Mouse (Mus musculus): ENCODE data around the gene Ssc4d. TPM values are rescaled to one million over a fixed set of nuclear protein-coding genes. Genes with fewer than 3 reads are reported as not detected.
A peak's percentile ranks its signal among the peaks of the same experiment; 100 is the strongest.

Gene Ssc4d
- polyA plus RNA-seq, 1 experiment = 0.62 TPM

DNA sequence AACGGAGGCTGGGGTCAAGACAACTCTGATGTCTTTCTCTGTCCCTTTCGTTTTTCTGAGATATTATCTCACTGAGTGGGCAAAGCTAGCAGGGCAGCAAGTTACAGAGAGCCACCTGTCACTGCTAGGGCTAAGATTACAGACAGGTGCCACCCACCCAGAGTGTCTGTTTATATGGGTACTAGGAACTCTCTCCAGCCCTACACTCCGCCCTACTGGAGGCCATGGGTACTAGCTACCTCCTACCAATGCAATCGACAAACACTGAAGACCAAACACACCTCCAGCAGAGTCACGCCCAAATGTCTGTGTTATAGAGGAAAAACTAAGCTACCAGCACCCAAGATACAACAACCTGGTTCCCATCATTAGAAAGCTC is 56.3 kb downstream of the Ssc4d start:
- H3K36me3 ChIP-seq (ENCODE audit: control insufficient read depth, insufficient read depth, low read length) = no peaks in the 10 kb centered on the region
- H3K4me3 ChIP-seq (ENCODE audit: control insufficient read depth, low read depth, low read length) = no peak overlapping the region
- H3K27me3 ChIP-seq (ENCODE audit: control insufficient read depth, insufficient read depth, low read length) = no peaks in the 10 kb centered on the region
- H3K27ac ChIP-seq (ENCODE audit: control insufficient read depth, insufficient read depth, low read depth, low read length) = no peak overlapping the region
- TF ChIP-seq POLR2A (IDR thresholded peaks at IDR 0.05; ENCODE audit: control insufficient read depth, low read depth, low read length) (no peak), CTCF (IDR thresholded peaks at IDR 0.05; ENCODE audit: control insufficient read depth, insufficient read depth, insufficient replicate concordance, low read depth, low read length) (no peak)
- H3K4me1 ChIP-seq (ENCODE audit: control insufficient read depth, insufficient read depth, low read length) = 0 out of 2 replicates have a peak, but pooled peaks cover 2% of the 10 kb centered on the region

DNA sequence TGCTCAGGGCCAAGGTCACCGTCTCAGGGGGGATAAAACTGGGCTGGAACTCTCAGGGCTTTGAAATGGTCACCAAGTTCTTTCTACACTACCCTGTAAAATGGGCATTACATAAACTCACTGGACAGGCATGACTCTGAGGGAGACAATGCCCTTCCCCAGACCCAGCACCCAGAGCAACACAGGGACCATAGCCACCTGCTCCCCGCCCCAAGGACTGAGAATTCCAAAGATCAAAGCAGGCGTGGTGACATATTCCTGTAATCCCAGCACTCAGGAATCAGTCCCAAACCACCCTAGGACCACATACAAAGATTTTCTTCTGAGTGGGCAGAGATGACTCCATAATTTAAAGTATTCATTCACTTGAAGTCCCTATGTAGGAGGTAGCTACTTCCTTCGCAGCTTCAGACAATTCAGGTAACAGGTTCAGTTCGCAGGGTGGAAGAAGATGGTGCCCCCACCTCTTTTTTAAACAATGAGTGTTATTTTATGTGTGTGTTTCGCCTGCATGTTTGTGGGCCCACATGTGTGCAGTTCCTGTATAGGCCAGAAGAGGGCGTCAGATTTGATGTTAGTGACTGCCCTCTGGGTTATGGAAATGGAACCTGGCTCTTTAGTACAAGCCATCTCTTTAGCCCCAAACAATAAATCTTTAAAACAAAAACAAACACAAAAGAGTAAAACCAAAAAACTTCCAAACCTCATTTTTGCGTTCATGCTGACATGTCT is 56.8 kb downstream of the Ssc4d start:
- H3K4me1 ChIP-seq (ENCODE audit: control insufficient read depth, insufficient read depth, low read length) = 0 out of 2 replicates have a peak, but pooled peaks cover 2% of the 10 kb centered on the region
- H3K27ac ChIP-seq (ENCODE audit: control insufficient read depth, insufficient read depth, low read depth, low read length) = no peak overlapping the region
- no peaks in the 10 kb centered on the region for H3K36me3 ChIP-seq (ENCODE audit: control insufficient read depth, insufficient read depth, low read length)
- H3K4me3 ChIP-seq (ENCODE audit: control insufficient read depth, low read depth, low read length) = no peak overlapping the region
- TF ChIP-seq POLR2A (IDR thresholded peaks at IDR 0.05; ENCODE audit: control insufficient read depth, low read depth, low read length) = no peak
- TF ChIP-seq CTCF (IDR thresholded peaks at IDR 0.05; ENCODE audit: control insufficient read depth, insufficient read depth, insufficient replicate concordance, low read depth, low read length) = peak; percentile 18; the same call in 1 of the 2 replicates
- no peaks in the 10 kb centered on the region for H3K27me3 ChIP-seq (ENCODE audit: control insufficient read depth, insufficient read depth, low read length)

DNA sequence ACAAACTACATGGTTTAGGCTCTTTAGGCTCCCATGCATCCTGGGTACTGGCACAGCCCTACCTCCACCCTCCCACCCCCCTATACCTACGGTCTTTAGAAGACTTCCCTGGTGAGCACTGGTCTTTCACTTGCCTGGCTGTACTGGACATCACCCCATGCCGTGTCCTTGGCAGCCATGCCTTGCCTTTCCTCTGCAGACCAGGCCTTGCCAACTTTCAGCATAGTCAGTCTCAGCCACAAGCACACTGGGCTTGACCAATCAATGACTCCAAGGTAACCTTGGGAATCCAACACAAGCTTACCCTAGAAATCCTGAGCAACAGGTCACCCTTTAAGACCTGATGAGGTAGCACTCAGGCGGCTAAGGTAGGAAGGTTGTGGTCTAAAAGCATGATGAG is 57.7 kb downstream of the Ssc4d start:
- 0 out of 2 replicates have a peak, but pooled peaks cover 2% of the 10 kb centered on the region for H3K4me1 ChIP-seq (ENCODE audit: control insufficient read depth, insufficient read depth, low read length)
- H3K27ac ChIP-seq (ENCODE audit: control insufficient read depth, insufficient read depth, low read depth, low read length) = no peak overlapping the region
- no peak overlapping the region for H3K4me3 ChIP-seq (ENCODE audit: control insufficient read depth, low read depth, low read length)
- H3K27me3 ChIP-seq (ENCODE audit: control insufficient read depth, insufficient read depth, low read length) = no peaks in the 10 kb centered on the region
- TF ChIP-seq POLR2A (IDR thresholded peaks at IDR 0.05; ENCODE audit: control insufficient read depth, low read depth, low read length) (no peak), CTCF (IDR thresholded peaks at IDR 0.05; ENCODE audit: control insufficient read depth, insufficient read depth, insufficient replicate concordance, low read depth, low read length) (no peak)
- H3K36me3 ChIP-seq (ENCODE audit: control insufficient read depth, insufficient read depth, low read length) = no peaks in the 10 kb centered on the region

DNA sequence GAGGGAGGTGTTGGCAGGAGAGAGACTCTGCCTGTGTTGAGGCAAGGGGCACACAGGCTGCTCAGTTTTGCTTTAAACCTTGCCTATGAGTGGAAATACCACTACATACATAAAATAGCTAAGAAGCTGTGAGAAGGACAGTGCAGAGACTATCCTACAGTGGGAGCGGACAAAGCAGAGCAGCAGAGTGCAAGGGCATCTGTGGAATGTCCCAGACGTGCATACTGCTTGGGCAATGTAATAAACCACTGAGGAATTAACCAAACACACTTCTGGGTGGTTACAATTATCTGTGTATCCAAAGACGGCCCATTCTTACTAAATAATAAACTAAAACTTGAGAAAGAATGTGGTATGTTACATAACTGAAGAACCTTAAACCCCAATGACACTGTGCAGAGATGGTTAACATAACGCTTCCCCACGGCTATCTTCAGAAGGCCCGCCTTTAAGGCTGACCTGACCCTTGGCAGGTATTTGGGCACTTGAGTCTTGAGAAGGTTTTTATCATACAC is 58.2 kb downstream of the Ssc4d start:
- H3K4me3 ChIP-seq (ENCODE audit: control insufficient read depth, low read depth, low read length) = no peak overlapping the region
- no peaks in the 10 kb centered on the region for H3K27me3 ChIP-seq (ENCODE audit: control insufficient read depth, insufficient read depth, low read length)
- no peaks in the 10 kb centered on the region for H3K36me3 ChIP-seq (ENCODE audit: control insufficient read depth, insufficient read depth, low read length)
- no peak overlapping the region for H3K27ac ChIP-seq (ENCODE audit: control insufficient read depth, insufficient read depth, low read depth, low read length)
- 0 out of 2 replicates have a peak, but pooled peaks cover 2% of the 10 kb centered on the region for H3K4me1 ChIP-seq (ENCODE audit: control insufficient read depth, insufficient read depth, low read length)
- TF ChIP-seq POLR2A (IDR thresholded peaks at IDR 0.05; ENCODE audit: control insufficient read depth, low read depth, low read length) (no peak), CTCF (IDR thresholded peaks at IDR 0.05; ENCODE audit: control insufficient read depth, insufficient read depth, insufficient replicate concordance, low read depth, low read length) (no peak)

DNA sequence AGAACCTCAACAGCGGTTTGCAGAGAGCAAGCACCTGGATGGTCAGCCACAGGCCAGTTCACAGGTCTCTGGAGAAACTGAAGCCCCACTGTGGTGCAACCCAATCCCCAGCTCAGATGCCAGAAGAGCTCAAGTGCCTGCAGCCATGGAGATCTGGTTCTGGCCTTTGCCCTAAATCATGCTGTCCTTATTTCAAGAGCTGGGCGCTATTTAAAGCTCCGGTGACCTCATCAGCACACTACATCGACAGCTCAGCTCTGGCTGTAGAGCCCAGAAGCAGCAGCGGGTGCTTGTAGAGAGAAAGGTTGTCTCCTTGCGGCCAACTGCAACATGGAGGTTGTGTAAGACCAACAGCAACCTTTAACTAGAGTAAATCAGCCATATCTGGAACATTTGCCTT is 60.2 kb downstream of the Ssc4d start:
- no peak for TF ChIP-seq CTCF (IDR thresholded peaks at IDR 0.05; ENCODE audit: control insufficient read depth, insufficient read depth, insufficient replicate concordance, low read depth, low read length)
- no peak for TF ChIP-seq POLR2A (IDR thresholded peaks at IDR 0.05; ENCODE audit: control insufficient read depth, low read depth, low read length)
- Histone ChIP-seq H3K27ac (ENCODE audit: control insufficient read depth, insufficient read depth, low read depth, low read length) (no peak overlapping the region), H3K27me3 (ENCODE audit: control insufficient read depth, insufficient read depth, low read length) (no peaks in the 10 kb centered on the region), H3K36me3 (ENCODE audit: control insufficient read depth, insufficient read depth, low read length) (peaks cover 1% of the 10 kb centered on the region; the same call in 1 of the 2 replicates), H3K4me3 (ENCODE audit: control insufficient read depth, low read depth, low read length) (no peak overlapping the region), H3K4me1 (ENCODE audit: control insufficient read depth, insufficient read depth, low read length) (0 out of 2 replicates have a peak, but pooled peaks cover 2% of the 10 kb centered on the region)

DNA sequence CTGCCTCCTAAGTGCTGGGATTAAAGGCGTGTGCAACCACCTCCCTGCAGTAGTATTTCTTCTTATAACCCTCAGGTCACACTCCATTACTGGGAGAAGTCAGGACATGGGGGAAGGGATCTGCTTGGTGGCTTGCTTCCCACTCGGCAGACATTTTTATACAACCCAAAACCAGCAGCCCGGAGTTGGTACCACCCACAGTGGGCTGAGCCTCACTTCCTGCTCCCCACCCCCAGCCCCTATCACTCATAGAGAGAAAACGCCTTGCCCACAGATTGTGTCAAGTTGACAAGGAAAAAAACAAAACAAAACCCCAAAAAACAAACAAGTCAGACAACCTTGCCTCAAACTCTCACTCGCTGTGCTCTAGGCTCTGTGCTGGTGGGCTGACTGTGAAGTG is 61.1 kb downstream of the Ssc4d start:
- Histone ChIP-seq H3K27me3 (ENCODE audit: control insufficient read depth, insufficient read depth, low read length) (no peaks in the 10 kb centered on the region), H3K4me1 (ENCODE audit: control insufficient read depth, insufficient read depth, low read length) (0 out of 2 replicates have a peak, but pooled peaks cover 2% of the 10 kb centered on the region), H3K27ac (ENCODE audit: control insufficient read depth, insufficient read depth, low read depth, low read length) (no peak overlapping the region), H3K4me3 (ENCODE audit: control insufficient read depth, low read depth, low read length) (no peak overlapping the region), H3K36me3 (ENCODE audit: control insufficient read depth, insufficient read depth, low read length) (peaks cover 1% of the 10 kb centered on the region; the same call in 1 of the 2 replicates)
- no peak for TF ChIP-seq POLR2A (IDR thresholded peaks at IDR 0.05; ENCODE audit: control insufficient read depth, low read depth, low read length)
- no peak for TF ChIP-seq CTCF (IDR thresholded peaks at IDR 0.05; ENCODE audit: control insufficient read depth, insufficient read depth, insufficient replicate concordance, low read depth, low read length)

DNA sequence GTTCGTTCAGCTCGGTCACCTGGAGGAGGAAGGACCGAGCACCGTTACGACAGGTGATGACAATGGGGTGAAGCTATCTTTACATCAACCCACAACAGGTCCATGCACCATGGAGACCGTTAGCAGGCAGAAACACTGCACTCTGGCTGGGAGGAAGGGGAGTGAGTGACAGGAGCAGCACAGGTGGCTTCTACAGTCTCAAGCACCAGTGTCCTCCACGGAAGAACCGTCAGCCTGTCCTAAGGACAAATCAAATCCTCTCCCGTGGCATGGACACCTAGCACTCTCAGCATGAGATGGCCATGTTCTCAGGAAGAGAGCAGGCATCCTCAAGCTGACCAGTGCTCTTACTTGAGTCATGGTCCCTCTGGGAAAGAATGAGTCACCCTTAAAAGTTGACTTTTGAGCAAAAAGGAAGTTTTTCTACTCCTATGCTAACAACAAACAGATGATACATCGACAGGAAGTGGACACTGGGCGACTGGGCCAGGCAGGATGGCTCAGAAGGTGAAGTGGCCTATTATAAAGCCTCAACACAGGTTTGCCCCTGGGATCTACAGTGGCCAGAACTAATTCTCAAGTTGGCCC is 62.6 kb downstream of the Ssc4d start:
- Histone ChIP-seq H3K27ac (ENCODE audit: control insufficient read depth, insufficient read depth, low read depth, low read length) (no peak overlapping the region), H3K36me3 (ENCODE audit: control insufficient read depth, insufficient read depth, low read length) (peaks cover 1% of the 10 kb centered on the region; the same call in 1 of the 2 replicates), H3K4me1 (ENCODE audit: control insufficient read depth, insufficient read depth, low read length) (0 out of 2 replicates have a peak, but pooled peaks cover 2% of the 10 kb centered on the region), H3K27me3 (ENCODE audit: control insufficient read depth, insufficient read depth, low read length) (no peaks in the 10 kb centered on the region), H3K4me3 (ENCODE audit: control insufficient read depth, low read depth, low read length) (no peak overlapping the region)
- TF ChIP-seq CTCF (IDR thresholded peaks at IDR 0.05; ENCODE audit: control insufficient read depth, insufficient read depth, insufficient replicate concordance, low read depth, low read length) (peak; percentile 10; the same call in 1 of the 2 replicates), POLR2A (IDR thresholded peaks at IDR 0.05; ENCODE audit: control insufficient read depth, low read depth, low read length) (no peak)

Measured in testis, adult 2 months (tissue).